Mouse (Mus musculus) lung, postnatal 0 days (tissue): ENCODE results near the gene Eea1. TPM values are rescaled to one million over a fixed set of nuclear protein-coding genes. Genes with fewer than 3 reads are reported as not detected.
A peak's percentile ranks its signal among the peaks of the same experiment; 100 is the strongest.
"Not testable (repeated sequence)": the region's sequence is repeated elsewhere in the genome, so short reads cannot be mapped to it uniquely, and the experiment has no call there.

Source experiments
- ATAC-seq: fragments of 200-750 bp; cut with Nextera tagmentation; 2 replicates; pipeline ENCODE4 v1.8.0; 2017; ENCODE audit warnings: moderate library complexity
- DNase-seq: peaks from one replicate; pipeline ENCODE4 v3.0.0-alpha.2; 2016; ENCODE audit warnings: low spot score
- H3K27ac ChIP-seq: fragments of 300-500 bp; sonication (generic); 2 replicates; pipeline ENCODE4 v1.5.1; 2014; ENCODE audit warnings: antibody characterized with exemption, mild to moderate bottlenecking, low read length, mixed read lengths
- H3K27me3 ChIP-seq: fragments of 300-500 bp; sonication (generic); replicated peaks from 2 replicates; pipeline ENCODE4 v1.6.1; 2014; ENCODE audit warnings: low read length, mixed read lengths; ENCODE audit not compliant: insufficient read depth
- H3K36me3 ChIP-seq: fragments of 300-500 bp; sonication (generic); 2 replicates; pipeline ENCODE4 v1.6.1; 2014; ENCODE audit warnings: low read length, mixed read lengths; ENCODE audit not compliant: insufficient read depth
- H3K4me1 ChIP-seq: fragments of 300-500 bp; sonication (generic); 2 replicates; pipeline ENCODE4 v1.6.1; 2014; ENCODE audit warnings: antibody characterized with exemption, low read depth, low read length, mixed read lengths; ENCODE audit not compliant: insufficient read depth
- H3K4me2 ChIP-seq: fragments of 300-500 bp; sonication (generic); replicated peaks from 2 replicates; pipeline ENCODE4 v1.6.1; 2014; ENCODE audit warnings: low read depth, mild to moderate bottlenecking, low read length, moderate library complexity, mixed read lengths
- H3K4me3 ChIP-seq: fragments of 300-500 bp; sonication (generic); 2 replicates; pipeline ENCODE4 v1.5.1; 2014; ENCODE audit warnings: low read depth, low read length
- H3K9ac ChIP-seq: fragments of 300-500 bp; sonication (generic); replicated peaks from 2 replicates; pipeline ENCODE4 v1.6.1; 2014; ENCODE audit warnings: low read depth, mild to moderate bottlenecking
- H3K9me3 ChIP-seq: fragments of 300-500 bp; sonication (generic); 2 replicates; pipeline ENCODE4 v1.6.1; 2016; ENCODE audit warnings: low read length, mixed read lengths
- CTCF ChIP-seq: IDR thresholded peaks from 2 replicates; pipeline ENCODE4 v1.5.1; 2016; ENCODE audit warnings: antibody characterized with exemption, mild to moderate bottlenecking
- EP300 ChIP-seq: IDR thresholded peaks from 2 replicates; pipeline ENCODE4 v1.6.1; 2016; ENCODE audit warnings: antibody characterized with exemption, mild to moderate bottlenecking, control low read depth
- WGBS: fragments of 180-500 bp; shearing (Covaris S2); extraction: QIAGEN DNeasy Blood & Tissue Kit; methylation state at CpG from one replicate; pipeline ENCODE4 v1.1.7; 2014; 5-methylcytosine and 5-hydroxymethylcytosine counted together
- polyA plus RNA-seq: library from polyadenylated mRNA; unstranded; fragments of >200 nt; fragmentation: Nextera tagmentation; extraction: Ambion mirVana; gene quantifications from 2 replicates; pipeline ENCODE4 v1.2.1, GENCODE M21; 2015

Gene Eea1
- polyA plus RNA-seq, 1 experiment from 2014 or later = 27.5 TPM

DNA sequence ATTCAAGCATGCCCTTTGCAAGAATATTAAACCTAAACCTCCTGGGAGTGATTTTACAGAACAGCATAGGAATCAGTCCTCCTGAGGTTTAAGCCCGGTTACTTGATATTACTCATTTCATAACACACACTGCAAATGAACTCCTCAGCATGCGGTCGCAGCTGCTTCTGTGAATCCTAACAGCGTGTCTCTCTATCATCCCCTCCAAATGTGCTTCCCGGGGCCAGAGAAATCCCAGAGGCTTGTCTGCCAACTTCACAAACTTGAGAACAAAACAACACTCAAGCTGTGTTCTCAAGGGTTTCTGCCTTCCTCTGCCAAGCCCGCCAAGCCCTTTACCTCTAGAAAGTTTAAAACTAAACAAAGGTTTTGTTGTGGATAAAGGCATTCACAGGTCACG, 135.4 kb downstream of the Eea1 start:
- Histone ChIP-seq H3K27me3 (no peaks in the 10 kb centered on the region), H3K9me3 (no peaks in the 10 kb centered on the region), H3K36me3 (no peaks in the 10 kb centered on the region), H3K9ac (no peak overlapping the region), H3K4me2 (peak overlapping the region; percentile 19; the same call in 1 of the 2 replicates), H3K27ac (peak overlapping the region; percentile 20; the same call in 1 of the 2 replicates), H3K4me1 (peaks cover 10% of the 10 kb centered on the region; the same call in 1 of the 2 replicates), H3K4me3 (no peak overlapping the region)
- WGBS = 20% methylated on average over 7 of the region's 7 CpGs
- no peak for ATAC-seq
- DNase-seq = peak; percentile 71
- TF ChIP-seq EP300 = no peak
- TF ChIP-seq CTCF = no peak

DNA sequence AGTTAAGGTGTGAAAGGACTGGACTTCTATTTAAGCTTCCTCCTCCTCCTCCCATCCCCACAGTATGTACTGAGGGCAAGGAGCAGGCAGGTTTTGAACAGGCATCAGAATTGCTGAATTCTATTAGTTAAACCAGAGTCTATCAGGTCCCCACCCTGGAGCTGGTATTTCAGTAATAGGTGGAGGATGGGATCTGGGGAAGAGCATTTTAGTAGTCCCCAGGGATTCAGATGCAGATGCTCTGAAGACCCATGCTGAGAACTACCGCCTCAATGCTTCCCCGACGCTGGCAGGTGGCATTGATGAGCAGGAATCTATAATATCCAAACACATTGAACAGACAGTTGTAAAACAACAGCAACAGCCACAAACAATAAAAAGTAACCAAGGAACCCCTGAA, 136.0 kb downstream of the Eea1 start:
- no peak overlapping the region for H3K4me3 ChIP-seq
- H3K36me3 ChIP-seq = no peaks in the 10 kb centered on the region
- peaks cover 10% of the 10 kb centered on the region; the same call in 1 of the 2 replicates for H3K4me1 ChIP-seq
- no peaks in the 10 kb centered on the region for H3K27me3 ChIP-seq
- DNase-seq (no peak), ATAC-seq (no peak)
- H3K4me2 ChIP-seq = no peak overlapping the region
- H3K9ac ChIP-seq = no peak overlapping the region
- no peak for TF ChIP-seq EP300
- TF ChIP-seq CTCF = no peak
- 69% methylated on average over 3 of the region's 3 CpGs for WGBS
- H3K9me3 ChIP-seq = no peaks in the 10 kb centered on the region
- peak overlapping the region; percentile 20; the same call in 1 of the 2 replicates for H3K27ac ChIP-seq

DNA sequence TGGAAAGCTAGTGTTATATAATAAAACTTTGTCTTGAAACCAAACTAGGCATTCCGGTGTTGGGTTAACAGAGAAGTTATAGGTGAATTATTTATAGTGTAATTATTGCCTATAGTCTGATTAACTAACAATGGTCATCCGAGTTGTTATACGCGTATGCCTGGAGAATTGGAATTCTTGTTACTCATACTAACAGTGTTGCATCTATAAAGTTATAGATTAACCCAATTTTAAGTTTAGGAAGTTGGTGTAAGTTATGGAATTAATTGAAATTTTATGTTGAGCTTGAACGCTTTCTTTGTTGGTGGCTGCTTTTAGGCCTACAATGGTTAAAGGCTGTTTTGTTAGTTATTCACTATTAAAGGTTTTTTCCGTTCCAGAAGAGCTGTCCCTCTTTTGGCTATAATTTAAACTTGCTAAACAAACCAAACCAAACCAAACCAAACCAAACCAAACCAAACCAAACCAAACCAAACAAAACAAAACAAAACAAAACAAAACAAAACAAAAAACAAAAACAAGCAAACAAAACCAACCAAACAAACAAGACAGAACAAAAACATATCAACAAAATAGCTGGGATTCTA, 137.1 kb downstream of the Eea1 start:
- H3K27ac ChIP-seq, H3K4me3 ChIP-seq, H3K9ac ChIP-seq, H3K4me2 ChIP-seq, H3K36me3 ChIP-seq, H3K4me1 ChIP-seq, H3K9me3 ChIP-seq, DNase-seq, H3K27me3 ChIP-seq: not testable (repeated sequence)
- WGBS = 94% methylated on average over 6 of the region's 6 CpGs
- ATAC-seq = peak; percentile 100

DNA sequence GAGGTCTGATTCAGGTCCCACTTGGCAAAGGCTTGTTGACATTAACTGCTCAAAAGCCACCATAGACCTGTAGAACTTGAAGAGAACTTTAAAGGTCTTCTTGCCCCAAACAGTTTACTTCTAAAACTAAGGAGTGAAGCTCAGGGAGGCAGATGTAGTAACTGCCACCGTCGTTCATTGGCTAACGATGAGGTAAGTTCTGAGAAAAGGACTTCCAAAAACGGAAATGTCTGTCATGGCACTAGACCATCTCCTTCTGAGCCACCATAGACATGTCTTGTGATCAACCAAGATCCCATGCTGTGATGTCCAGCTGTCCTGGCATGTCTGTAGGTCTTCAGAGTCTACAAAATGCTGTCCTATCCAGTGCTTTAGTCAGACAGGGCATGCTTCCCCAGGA, 139.4 kb downstream of the Eea1 start:
- WGBS = 87% methylated on average over 4 of the region's 4 CpGs
- no peak for TF ChIP-seq CTCF
- no peak for TF ChIP-seq EP300
- no peak for ATAC-seq
- Histone ChIP-seq H3K27me3 (no peaks in the 10 kb centered on the region), H3K9me3 (no peaks in the 10 kb centered on the region), H3K9ac (no peak overlapping the region), H3K27ac (no peak overlapping the region), H3K36me3 (no peaks in the 10 kb centered on the region), H3K4me3 (no peak overlapping the region), H3K4me1 (peaks cover 10% of the 10 kb centered on the region; the same call in 1 of the 2 replicates), H3K4me2 (no peak overlapping the region)
- peak; percentile 11 for DNase-seq

DNA sequence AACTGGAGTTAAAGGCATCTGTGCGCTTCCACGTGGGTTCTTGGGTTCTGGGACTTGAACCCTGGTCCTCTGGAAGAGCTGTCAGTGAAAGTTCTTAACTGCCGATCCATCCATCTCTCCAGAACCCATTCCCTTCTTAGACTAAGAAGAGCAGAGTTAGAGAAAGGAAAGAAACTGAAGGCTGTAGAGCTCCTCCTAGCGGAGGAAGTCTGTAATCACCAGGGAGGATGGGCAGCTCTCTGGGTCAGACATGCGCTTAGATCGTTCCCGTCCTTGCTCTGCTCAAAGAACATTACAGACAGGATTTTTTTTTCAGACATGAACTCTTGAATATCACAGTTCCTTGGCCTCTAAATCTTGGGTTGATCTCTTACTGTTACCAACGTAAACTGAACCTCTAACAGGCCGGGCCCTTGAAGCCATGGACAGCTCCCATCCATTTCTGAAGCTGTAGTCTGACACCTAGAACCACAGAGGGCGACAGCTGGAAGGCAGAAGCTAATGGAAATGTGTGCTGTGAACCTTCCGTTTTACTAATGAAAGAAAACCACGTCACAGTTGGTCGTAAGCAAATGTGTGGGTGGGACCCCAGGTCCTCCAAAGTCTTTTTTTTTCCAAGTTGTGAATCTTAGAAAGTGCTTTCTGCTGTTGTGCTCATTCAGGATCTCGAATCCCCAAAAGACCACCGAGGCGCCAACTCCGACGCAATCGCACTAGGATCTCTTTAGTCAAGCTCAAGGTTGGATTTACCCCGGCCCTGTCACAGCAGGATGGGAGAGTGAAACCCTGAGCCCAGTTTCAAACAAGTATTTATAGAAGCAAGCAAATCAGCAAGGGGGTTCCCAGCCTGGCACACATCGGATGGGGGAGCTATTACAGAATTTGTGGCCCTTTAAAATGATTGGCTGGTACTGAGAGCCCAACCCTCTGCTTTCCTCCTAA, 140.3 kb downstream of the Eea1 start:
- no peak overlapping the region for H3K4me3 ChIP-seq
- H3K9me3 ChIP-seq = no peaks in the 10 kb centered on the region
- TF ChIP-seq CTCF = peak; percentile 79
- TF ChIP-seq EP300 = no peak
- H3K4me1 ChIP-seq = peaks cover 3% of the 10 kb centered on the region; the same call in 1 of the 2 replicates
- WGBS = 58% methylated on average over 21 of the region's 21 CpGs
- H3K9ac ChIP-seq = no peak overlapping the region
- no peak overlapping the region for H3K4me2 ChIP-seq
- H3K36me3 ChIP-seq = no peaks in the 10 kb centered on the region
- ATAC-seq (no peak), DNase-seq (peak; percentile 61)
- H3K27me3 ChIP-seq = no peaks in the 10 kb centered on the region
- no peak overlapping the region for H3K27ac ChIP-seq

DNA sequence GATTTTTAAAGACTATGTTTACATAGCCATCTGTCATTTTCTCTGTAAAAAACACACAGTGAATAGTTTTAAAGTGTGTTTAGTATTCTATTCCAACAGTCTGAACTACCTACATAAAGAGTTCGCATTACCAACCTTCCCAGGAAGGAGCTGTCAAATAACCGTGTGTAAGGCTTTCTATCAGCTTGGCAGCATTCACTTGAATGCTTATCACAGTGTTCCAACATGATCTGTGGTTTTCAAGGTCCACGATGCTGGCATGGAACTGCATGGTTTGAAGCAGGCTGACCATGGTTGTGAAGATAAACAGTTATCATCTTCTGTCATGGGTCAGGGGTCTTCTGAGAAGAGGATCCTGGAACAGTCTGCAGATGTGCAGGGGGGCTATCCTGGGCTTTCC, 141.8 kb downstream of the Eea1 start:
- H3K36me3 ChIP-seq = no peaks in the 10 kb centered on the region

More for the DNA sequence above, 141.8 kb downstream of the Eea1 start:
- no peak overlapping the region for H3K27ac ChIP-seq
- H3K4me3 ChIP-seq = no peak overlapping the region
- DNase-seq (no peak), ATAC-seq (no peak)
- WGBS = 45% methylated on average over 3 of the region's 3 CpGs
- H3K9me3 ChIP-seq = no peaks in the 10 kb centered on the region
- no peak overlapping the region for H3K4me2 ChIP-seq
- no peaks in the 10 kb centered on the region for H3K27me3 ChIP-seq
- no peak overlapping the region for H3K9ac ChIP-seq
- H3K4me1 ChIP-seq = no peaks in the 10 kb centered on the region
- TF ChIP-seq EP300 (no peak), CTCF (no peak)
